Mouse (Mus musculus) lung, postnatal 0 days (tissue): ENCODE results near the gene Snai1.

Source experiments
- CTCF ChIP-seq: IDR thresholded peaks from 2 replicates; pipeline ENCODE4 v1.5.1; 2016; ENCODE audit warnings: antibody characterized with exemption, mild to moderate bottlenecking
- EP300 ChIP-seq: IDR thresholded peaks from 2 replicates; pipeline ENCODE4 v1.6.1; 2016; ENCODE audit warnings: antibody characterized with exemption, mild to moderate bottlenecking, control low read depth

GRCm38 (mm10) chr2:167529935-167530513 lies 8.0 kb upstream of the Snai1 start:
- TF ChIP-seq CTCF: no peak
- no peak for TF ChIP-seq EP300
